Mouse (Mus musculus) v-Abl transformed pro-B cells (cell line): ENCODE measurements around the gene Olfr1257.
"Not testable (repeated sequence)": the region's sequence is repeated elsewhere in the genome, so short reads cannot be mapped to it uniquely, and the experiment has no call there.

ENCODE experiments used
- in situ Hi-C, 2 experiments: fragments of 400-800 bp; cut with MboI; formaldehyde crosslinking; loops; one replicate each; pipeline ENCODE4 v1.15.1; 2025; ENCODE audit not compliant: unreplicated experiment in 2 of 2

Olfr1257 gene

DNA sequence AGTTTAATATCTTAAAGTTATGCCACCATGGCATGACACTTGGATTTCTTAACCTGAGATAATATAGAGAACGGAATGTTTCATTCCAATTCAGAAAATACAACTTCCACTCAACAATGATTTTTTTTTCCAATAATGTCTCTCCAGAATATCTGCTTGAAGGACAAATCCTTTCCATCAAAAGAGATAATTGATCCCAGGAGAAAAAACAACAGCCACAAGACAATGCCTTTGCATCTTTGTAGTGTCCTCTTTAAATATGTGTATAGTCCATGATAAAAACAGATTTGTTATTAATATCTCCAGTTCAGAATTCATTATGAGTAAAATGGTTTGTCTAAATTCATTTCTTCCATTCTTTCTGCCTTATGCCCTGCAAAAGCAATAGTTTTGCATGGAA, at the start of gene Olfr1257:
Olfr1257 (plus strand) TSS at position 301 of the 400 bp plus-strand sequence.
- in situ Hi-C loops = no loop called here

DNA sequence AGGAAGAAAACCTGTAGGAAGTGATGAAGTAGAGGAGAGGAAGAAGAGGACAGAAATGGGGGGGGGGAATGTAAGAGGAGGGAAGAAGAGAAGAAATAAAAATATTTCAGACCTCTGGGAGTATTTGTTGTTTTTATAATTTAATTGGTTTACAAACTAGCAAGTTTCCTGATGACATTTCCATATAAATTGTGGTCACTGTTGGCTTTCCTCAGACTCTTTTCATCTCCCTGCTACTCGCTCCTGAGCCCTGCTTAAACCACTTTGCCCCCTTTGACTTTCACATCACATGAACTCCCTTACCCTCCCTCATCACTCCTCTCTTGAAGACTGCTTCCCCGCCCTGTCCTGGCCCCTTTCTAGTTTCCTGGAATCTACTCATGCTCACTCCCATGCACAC, 36.8 kb upstream of the Olfr1257 start, which contains the start of gene Olfr1256:
Olfr1256 (minus strand) TSS at position 101 of the 400 bp plus-strand sequence.
- in situ Hi-C loops = no loop called here

DNA sequence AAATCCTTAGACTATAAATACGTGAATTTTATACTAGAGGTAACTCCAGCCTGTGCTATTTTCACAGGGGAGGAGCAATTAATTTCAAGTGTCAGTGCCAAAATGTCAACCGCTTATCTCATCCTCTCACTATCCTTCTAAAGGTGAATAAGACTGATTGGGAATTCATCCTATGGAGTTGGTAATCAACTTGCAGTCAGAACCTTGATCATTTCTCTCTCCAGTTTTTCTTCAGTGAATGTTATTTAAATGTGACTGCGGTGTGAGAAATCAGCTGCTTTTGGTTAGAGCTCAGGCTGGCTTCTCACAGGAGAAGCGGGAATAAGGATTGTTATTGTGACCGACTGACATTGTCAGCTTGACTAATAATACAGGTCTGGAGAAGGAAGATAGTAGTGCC, 30.1 kb upstream of the Olfr1257 start, which contains the start of gene Olfr48:
Olfr48 (minus strand) TSS at position 101 of the 400 bp plus-strand sequence.
- in situ Hi-C loops = no loop called here

DNA sequence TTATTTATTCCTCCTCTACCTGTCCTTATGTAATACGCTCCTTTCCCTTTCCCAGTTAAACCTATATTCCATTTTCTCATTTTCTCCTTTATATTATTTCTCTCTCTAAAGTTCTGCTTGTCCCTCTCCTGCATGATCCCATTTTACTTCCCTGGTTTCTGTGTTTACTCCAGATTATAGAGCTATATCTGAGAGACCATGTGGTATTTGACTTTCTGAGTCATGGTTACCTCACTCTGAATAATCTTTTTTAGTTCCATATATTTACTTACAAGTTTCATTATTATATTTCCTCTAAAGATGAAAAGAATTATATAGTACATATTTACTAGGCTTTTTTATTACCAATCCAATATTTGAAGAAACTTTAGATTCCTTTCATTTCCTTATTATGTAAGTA, 29.0 kb upstream of the Olfr1257 start:
- in situ Hi-C loops = no loop called here

DNA sequence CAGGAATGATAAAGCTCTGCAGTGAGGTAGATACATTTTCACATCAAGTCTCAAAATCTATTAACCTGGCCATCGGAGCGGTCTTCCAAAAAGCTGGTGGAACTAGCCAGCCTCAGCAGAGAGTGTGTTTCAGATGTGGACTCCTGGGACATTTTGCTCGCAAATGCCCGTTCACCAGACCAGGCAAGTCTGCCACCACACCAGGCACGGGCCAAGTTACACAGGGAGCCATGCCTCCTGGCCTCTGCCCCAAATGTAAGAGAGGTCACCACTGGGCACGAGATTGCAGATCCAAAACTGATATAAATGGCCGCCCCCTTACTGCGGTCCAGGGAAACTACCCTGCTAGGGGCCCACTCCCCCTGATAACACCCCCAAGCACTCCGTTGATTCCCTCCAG, 34.4 kb downstream of the Olfr1257 start:
- in situ Hi-C loops = not testable (repeated sequence)

DNA sequence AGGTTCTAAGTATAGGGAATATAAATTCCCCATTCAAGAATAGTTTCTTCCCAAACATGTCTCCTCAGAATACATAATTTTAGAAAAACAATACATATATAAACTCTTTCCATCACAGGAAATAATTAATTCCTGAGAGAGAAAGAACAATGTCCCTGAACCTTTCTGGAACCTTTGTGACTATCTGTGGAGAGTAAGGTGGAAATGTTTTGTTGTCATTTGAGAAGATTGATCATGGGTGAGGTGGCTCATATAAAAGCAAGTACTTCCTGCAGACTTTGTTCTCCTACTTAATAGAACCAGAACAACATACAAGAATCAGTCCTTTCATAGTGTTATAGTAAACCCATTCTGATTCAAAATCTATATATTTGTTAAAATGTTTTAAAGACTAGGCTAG, 48.8 kb downstream of the Olfr1257 start, which contains the start of gene Olfr1258:
Olfr1258 (plus strand) TSS at position 301 of the 400 bp plus-strand sequence.
- in situ Hi-C loops = no loop called here
